Mouse (Mus musculus): ENCODE measurements at regions not wholly inside any gene's neighbourhood (a gene's known extent, or its start where the extent isn't known, plus 50 kb on each side); places are given as distances from the start of the nearest gene placed in this dataset.

DNA sequence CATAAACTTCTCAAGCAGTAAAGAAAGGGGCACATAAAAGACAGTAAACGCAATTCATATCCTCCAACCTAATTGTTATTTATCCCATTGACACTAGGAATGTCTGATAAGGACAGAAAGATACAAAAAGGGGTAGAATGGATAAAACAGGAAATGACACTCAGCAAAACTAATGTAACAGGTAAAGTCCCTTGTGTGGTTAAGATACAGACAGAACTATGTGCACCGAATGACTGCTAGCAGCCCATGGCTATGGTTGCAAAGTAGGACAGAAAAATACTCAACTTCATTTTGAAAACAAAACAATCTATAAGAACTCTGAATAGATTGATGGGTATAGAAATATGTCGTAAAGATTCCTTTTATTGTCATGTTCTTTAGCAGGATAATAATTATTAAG lies 408.4 kb upstream of the Dab2 start:
- TF ChIP-seq CTCF (IDR thresholded peaks at IDR 0.05; ENCODE audit: low read depth, low read length), result no peak
- no peak for TF ChIP-seq POLR2A (IDR thresholded peaks at IDR 0.05; ENCODE audit: insufficient read depth, low read length)
- TF ChIP-seq EP300 (IDR thresholded peaks at IDR 0.05; ENCODE audit: insufficient read depth, low read depth, low read length), result no peak
